Comparison of ENCODE assay signal across 8 mouse cellular contexts in the genomic region with DNA sequence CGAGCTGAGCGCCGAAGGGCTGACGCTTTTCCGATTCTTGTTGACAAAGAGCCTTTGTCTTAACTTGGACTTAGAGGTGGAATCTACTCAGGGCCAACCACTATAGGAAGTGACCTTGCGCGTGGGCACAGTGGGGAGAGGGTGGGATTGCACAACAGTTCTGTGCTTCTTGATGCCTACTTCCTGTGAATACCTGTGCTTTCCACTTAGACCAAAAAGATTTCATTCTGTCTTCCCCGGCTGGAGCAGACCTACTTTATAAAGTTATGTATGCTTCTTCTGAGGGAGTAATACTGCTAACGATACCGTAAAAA. TPM values are rescaled to one million over a fixed set of nuclear protein-coding genes. Genes with fewer than 3 reads are reported as not detected.
DNase-seq lines count a peak whose midpoint lies in the region; ATAC-seq and TF ChIP-seq lines count a peak whose summit lies in the region.

Gene Traip (plus strand): TSS at position 215 of the 314 bp plus-strand sequence.

- intact Hi-C loops in gastrocnemius, adult 2 months (cut with DNase I): loop anchor here (5.0 kb wide), 1 partner anchor 48 kb away; no protein-coding TSS in a partner anchor

- TF ChIP-seq POLR2A in spleen, adult 2 months (IDR thresholded peaks at IDR 0.05; ENCODE audit: low read depth, low read length): no peak

- no peaks in the 10 kb centered on the region; the same call in 1 of the 2 replicates for H3K4me1 ChIP-seq in spleen, adult 2 months (ENCODE audit: control insufficient read depth, insufficient read depth, insufficient read length)
- H3K4me1 ChIP-seq in limb, embryonic 11.5 days (ENCODE audit: control insufficient read depth, insufficient read depth, low read length): peaks cover 2% of the 10 kb centered on the region; the same call in 1 of the 2 replicates
- 0 out of 2 replicates have a peak, but pooled peaks cover 6% of the 10 kb centered on the region for H3K4me1 ChIP-seq in stomach, embryonic 14.5 days (ENCODE audit: control insufficient read depth, insufficient read depth, low read length)

- WGBS in spleen, adult 2 months: 76% methylated on average over 10 of the region's 10 CpGs
- WGBS in limb, embryonic 11.5 days: 92% methylated on average over 10 of the region's 10 CpGs
- 92% methylated on average over 10 of the region's 10 CpGs for WGBS in stomach, embryonic 14.5 days

- H3K9me3 ChIP-seq in limb, embryonic 11.5 days (ENCODE audit: control insufficient read depth, low read length): no peaks in the 10 kb centered on the region
- H3K9me3 ChIP-seq in stomach, embryonic 14.5 days (ENCODE audit: control insufficient read depth, low read depth, low read length): no peaks in the 10 kb centered on the region

- no peak for TF ChIP-seq CTCF in gastrocnemius, adult 2 months (IDR thresholded peaks at IDR 0.05)
- TF ChIP-seq CTCF in spleen, adult 2 months (IDR thresholded peaks at IDR 0.05; ENCODE audit: extremely low read depth, insufficient read depth, insufficient read length, insufficient replicate concordance): no peak

- no peak for DNase-seq in gastrocnemius, adult 2 months
- no peak for DNase-seq in gastrocnemius, postnatal 10 days
- no peak for DNase-seq in spleen, adult 2 months (ENCODE audit: low read depth in 1 of 2, low spot score in 2 of 2)
- DNase-seq in spleen, postnatal 4 days (ENCODE audit: low spot score in 2 of 2): no peak
- DNase-seq in limb, embryonic 11.5 days (ENCODE audit: low spot score): no peak
- no peak for DNase-seq in right cerebral cortex, postnatal 25 days

- H3K36me3 ChIP-seq in spleen, adult 2 months (ENCODE audit: control insufficient read depth, insufficient read depth, low read length): no peaks in the 10 kb centered on the region
- no peaks in the 10 kb centered on the region for H3K36me3 ChIP-seq in limb, embryonic 11.5 days (ENCODE audit: control insufficient read depth, insufficient read depth, low read length)
- H3K36me3 ChIP-seq in stomach, embryonic 14.5 days (ENCODE audit: control insufficient read depth, insufficient read depth, low read length): no peaks in the 10 kb centered on the region

- peak within 1 kb of the TSS; percentile 66 for H3K9ac ChIP-seq in limb, embryonic 11.5 days (ENCODE audit: low read length)
- H3K9ac ChIP-seq in stomach, embryonic 14.5 days (replicated peaks; ENCODE audit: low read depth, low read length): peak within 1 kb of the TSS; percentile 45

- H3K4me3 ChIP-seq in gastrocnemius, adult 2 months: peak within 1 kb of the TSS; percentile 82
- H3K4me3 ChIP-seq in spleen, adult 2 months (ENCODE audit: extremely low read depth, insufficient read depth, insufficient read length): peak within 1 kb of the TSS; percentile 66
- peak within 1 kb of the TSS; percentile 77 for H3K4me3 ChIP-seq in limb, embryonic 11.5 days (ENCODE audit: low read depth, low read length)
- peak within 1 kb of the TSS; percentile 72 for H3K4me3 ChIP-seq in stomach, embryonic 14.5 days (ENCODE audit: low read depth, low read length)

- H3K4me2 ChIP-seq in limb, embryonic 11.5 days (ENCODE audit: low read depth, severe bottlenecking): peak within 1 kb of the TSS; percentile 72
- H3K4me2 ChIP-seq in stomach, embryonic 14.5 days (replicated peaks; ENCODE audit: low read depth, low read length): peak within 1 kb of the TSS; percentile 61

- ATAC-seq in limb, embryonic 11.5 days (ENCODE audit: insufficient number of reproducible peaks, low FRiP score, low TSS enrichment, low read depth): no peak
- no peak for ATAC-seq in stomach, embryonic 14.5 days (ENCODE audit: insufficient number of reproducible peaks, insufficient read depth, low FRiP score, low read depth)
- ATAC-seq in monocyte, adult 5-6 weeks (replicated peaks; ENCODE audit: insufficient number of reproducible peaks, low FRiP score, low TSS enrichment, poor library complexity, severe bottlenecking): no peak

- no peaks in the 10 kb centered on the region for H3K27me3 ChIP-seq in spleen, adult 2 months (ENCODE audit: control insufficient read depth, insufficient read depth, low read length)
- H3K27me3 ChIP-seq in limb, embryonic 11.5 days (ENCODE audit: control insufficient read depth, insufficient read depth, low read length): no peaks in the 10 kb centered on the region
- no peaks in the 10 kb centered on the region for H3K27me3 ChIP-seq in stomach, embryonic 14.5 days (ENCODE audit: control insufficient read depth, insufficient read depth, low read length)

- H3K27ac ChIP-seq in gastrocnemius, adult 2 months: peak within 1 kb of the TSS; percentile 96
- H3K27ac ChIP-seq in spleen, adult 2 months (ENCODE audit: insufficient read depth, low read length): peak within 1 kb of the TSS; percentile 14
- 0 out of 2 replicates have a peak within 1 kb of the TSS, but pooled peaks have one; percentile 30 for H3K27ac ChIP-seq in limb, embryonic 11.5 days (replicated peaks; ENCODE audit: low read depth, low read length)
- H3K27ac ChIP-seq in stomach, embryonic 14.5 days (ENCODE audit: low read length): peak within 1 kb of the TSS; percentile 57; the same call in 1 of the 2 replicates

RNA-seq across cellular contexts. Expression of gene Traip, which starts in this region (rescaled TPM):
- total RNA-seq in gastrocnemius, adult 2 months (2021): under 1 TPM; 0.25 to 0.43 TPM
- 1 to 10 TPM; 1.6 to 2.2 TPM for total RNA-seq in gastrocnemius, postnatal 10 days (2021)
- polyA plus RNA-seq in spleen, adult 2 months (2012; rRNA removed): 3.1 and 4.1 TPM in 2 replicates
- polyA plus RNA-seq in limb, embryonic 11.5 days (2014; fragmentation: Nextera tagmentation; extraction: Ambion mirVana): 40.4 and 41.4 TPM in 2 replicates
- polyA plus RNA-seq in stomach, embryonic 14.5 days (2014; fragmentation: Nextera tagmentation; extraction: Ambion mirVana): 18.9 and 21.2 TPM in 2 replicates
- total RNA-seq in monocyte, adult 5-6 weeks (2017): 1.5 to 1.8 TPM (median 1.6 TPM) in 3 replicates

Comparison
In these comparisons a context has a peak if more than half of its experiments do, and no peak if none do; other contexts are left out.
1. H3K27ac ChIP-seq: peak in every context shown above with its lines; median percentile 96 in gastrocnemius, adult 2 months; 57 in stomach, embryonic 14.5 days; 30 in limb, embryonic 11.5 days; 14 in spleen, adult 2 months.